Mouse (Mus musculus): Measurements from ENCODE around the gene Rabggtb. TPM values are rescaled to one million over a fixed set of nuclear protein-coding genes. Genes with fewer than 3 reads are reported as not detected.

Gene Rabggtb
- polyA plus RNA-seq, 1 experiment from 2014 or later = 47.4 TPM

DNA sequence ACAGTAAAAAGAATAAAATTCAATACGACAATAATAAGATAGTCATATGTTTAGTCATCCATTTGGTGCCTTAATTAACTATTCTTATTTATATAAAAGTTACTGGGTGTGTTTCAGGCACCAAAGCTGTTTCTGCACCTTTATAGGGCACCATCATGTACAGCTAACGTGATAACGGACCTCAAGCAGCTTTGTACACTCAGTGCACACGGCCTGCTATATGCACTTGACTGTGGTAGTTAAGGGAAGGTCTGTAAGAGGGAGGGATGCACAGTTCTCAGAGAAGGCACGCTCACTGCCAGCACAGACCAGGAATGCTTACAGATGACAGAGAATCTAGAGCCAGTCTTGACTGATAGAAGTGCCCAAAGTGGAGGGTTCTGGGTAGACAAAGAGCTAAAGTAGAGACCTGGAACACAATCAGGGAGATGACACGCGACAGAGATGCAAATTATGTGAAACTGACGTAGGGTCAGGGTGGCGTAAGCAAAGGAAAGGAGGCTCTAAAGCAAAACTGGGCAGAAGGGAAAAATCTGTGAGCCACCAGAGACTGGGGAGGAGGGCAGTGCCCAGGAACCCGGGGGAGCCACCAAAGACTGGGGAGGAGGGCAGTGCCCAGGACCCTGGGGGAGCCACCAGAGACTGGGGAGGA is 54.3 kb downstream of the Rabggtb start:
- WGBS = 82% methylated on average over 10 of the region's 10 CpGs
- no peaks in the 10 kb centered on the region for H3K4me1 ChIP-seq (ENCODE audit: control insufficient read depth, insufficient read depth, low read length)
- no peak overlapping the region for H3K9ac ChIP-seq (ENCODE audit: low read length)
- no peak overlapping the region for H3K27ac ChIP-seq (ENCODE audit: low read length)
- H3K4me2 ChIP-seq (ENCODE audit: low read depth, low read length) = no peak overlapping the region
- H3K27me3 ChIP-seq (ENCODE audit: control insufficient read depth, insufficient read depth, low read length) = no peaks in the 10 kb centered on the region
- no peak overlapping the region for H3K4me3 ChIP-seq (replicated peaks; ENCODE audit: low read length)
- H3K9me3 ChIP-seq (replicated peaks; ENCODE audit: control insufficient read depth, low read length) = no peaks in the 10 kb centered on the region
- ATAC-seq (ENCODE audit: insufficient read depth, low FRiP score) = no peak
- no peaks in the 10 kb centered on the region for H3K36me3 ChIP-seq (ENCODE audit: control insufficient read depth, insufficient read depth, low read length)

Other genes with a start within 250 kb of the Rabggtb start
- gene St6galnac3, start 187.8 kb downstream of the Rabggtb start, polyA plus RNA-seq (2015; fragmentation: Nextera tagmentation; extraction: Ambion mirVana) = 32.4 and 34.9 TPM in 2 replicates
- gene Asb17, start 68.8 kb downstream of the Rabggtb start, polyA plus RNA-seq (2015; fragmentation: Nextera tagmentation; extraction: Ambion mirVana) = 0.42 and 0.74 TPM in 2 replicates
- gene Msh4, start 6.9 kb downstream of the Rabggtb start, polyA plus RNA-seq (2015; fragmentation: Nextera tagmentation; extraction: Ambion mirVana) = not detected in 2 replicates
- 106 and 112 TPM in 2 replicates for gene Acadm, start 31.6 kb upstream of the Rabggtb start, polyA plus RNA-seq (2015; fragmentation: Nextera tagmentation; extraction: Ambion mirVana)
- 0.94 and 1.1 TPM in 2 replicates for gene Slc44a5, start 60.4 kb upstream of the Rabggtb start, polyA plus RNA-seq (2015; fragmentation: Nextera tagmentation; extraction: Ambion mirVana)